Mouse (Mus musculus) stomach, postnatal 0 days (tissue): Measurements from ENCODE around the gene Fam198b.

Experiments
- CTCF ChIP-seq: IDR thresholded peaks from 2 replicates; pipeline ENCODE4 v1.5.1; 2016; ENCODE audit warnings: antibody characterized with exemption, low read depth, mild to moderate bottlenecking, moderate library complexity
- EP300 ChIP-seq: optimal IDR thresholded peaks from 2 replicates; pipeline ENCODE3; 2016; ENCODE audit warnings: antibody characterized with exemption

GRCm38 (mm10) chr3:79838751-79839150, 45.6 kb upstream of the Fam198b start:
- no peak for TF ChIP-seq EP300
- TF ChIP-seq CTCF = peak; percentile 55
